Mouse (Mus musculus) liver, postnatal 0 days (tissue): ENCODE data around the gene Cryzl1. TPM values are rescaled to one million over a fixed set of nuclear protein-coding genes. Genes with fewer than 3 reads are reported as not detected.

Source experiments
- ATAC-seq: fragments of 200-750 bp; cut with Nextera tagmentation; 2 replicates; pipeline ENCODE4 v1.8.0; 2017; ENCODE audit warnings: mild to moderate bottlenecking, moderate library complexity
- DNase-seq: peaks from one replicate; pipeline ENCODE4 v3.0.0-alpha.2; 2016
- H3K27ac ChIP-seq: fragments of 300-500 bp; sonication (generic); 2 replicates; pipeline ENCODE4 v1.5.1; 2014; ENCODE audit warnings: antibody characterized with exemption, moderate library complexity, mild to moderate bottlenecking, low read depth
- H3K27me3 ChIP-seq: fragments of 300-500 bp; sonication (generic); 2 replicates; pipeline ENCODE4 v1.6.1; 2014; ENCODE audit warnings: low read length, control low read depth, mixed read lengths; ENCODE audit not compliant: insufficient read depth
- H3K36me3 ChIP-seq: fragments of 300-500 bp; sonication (generic); replicated peaks from 2 replicates; pipeline ENCODE4 v1.6.1; 2014; ENCODE audit warnings: mild to moderate bottlenecking, control low read depth, low read length, moderate library complexity, mixed read lengths; ENCODE audit not compliant: insufficient read depth
- H3K4me1 ChIP-seq: fragments of 300-500 bp; sonication (generic); 2 replicates; pipeline ENCODE4 v1.6.1; 2014; ENCODE audit warnings: antibody characterized with exemption, mild to moderate bottlenecking, control low read depth; ENCODE audit not compliant: insufficient read depth
- H3K4me2 ChIP-seq: fragments of 300-500 bp; sonication (generic); 2 replicates; pipeline ENCODE4 v1.6.1; 2014; ENCODE audit warnings: low read depth, mild to moderate bottlenecking, low read length, moderate library complexity, mixed read lengths
- H3K4me3 ChIP-seq: fragments of 300-500 bp; sonication (generic); 2 replicates; pipeline ENCODE4 v1.5.1; 2014; ENCODE audit warnings: low read depth, low read length
- H3K9ac ChIP-seq: fragments of 300-500 bp; sonication (generic); replicated peaks from 2 replicates; pipeline ENCODE4 v1.6.1; 2014; ENCODE audit warnings: mild to moderate bottlenecking, moderate library complexity
- H3K9me3 ChIP-seq: fragments of 300-500 bp; sonication (generic); 2 replicates; pipeline ENCODE4 v1.6.1; 2016; ENCODE audit warnings: mild to moderate bottlenecking, control low read depth, low read length, mixed read lengths
- CTCF ChIP-seq: sonication (generic); IDR thresholded peaks from 2 replicates; pipeline ENCODE4 v1.5.1; 2016; ENCODE audit warnings: antibody characterized with exemption, low read depth
- EP300 ChIP-seq: IDR thresholded peaks from 2 replicates; pipeline ENCODE4 v1.6.1; 2016; ENCODE audit warnings: antibody characterized with exemption, low read depth, mild to moderate bottlenecking
- WGBS: fragments of 180-500 bp; shearing (Covaris S2); extraction: QIAGEN DNeasy Blood & Tissue Kit; methylation state at CpG from one replicate; pipeline ENCODE4 v1.1.7; 2014; ENCODE audit not compliant: insufficient replicate concordance; 5-methylcytosine and 5-hydroxymethylcytosine counted together
- polyA plus RNA-seq: library from polyadenylated mRNA; unstranded; fragments of >200 nt; fragmentation: Nextera tagmentation; extraction: Ambion mirVana; gene quantifications from 2 replicates; pipeline ENCODE4 v1.2.1, GENCODE M21; 2015

Gene Cryzl1
- polyA plus RNA-seq, 1 experiment from 2014 or later = 27.4 TPM

DNA sequence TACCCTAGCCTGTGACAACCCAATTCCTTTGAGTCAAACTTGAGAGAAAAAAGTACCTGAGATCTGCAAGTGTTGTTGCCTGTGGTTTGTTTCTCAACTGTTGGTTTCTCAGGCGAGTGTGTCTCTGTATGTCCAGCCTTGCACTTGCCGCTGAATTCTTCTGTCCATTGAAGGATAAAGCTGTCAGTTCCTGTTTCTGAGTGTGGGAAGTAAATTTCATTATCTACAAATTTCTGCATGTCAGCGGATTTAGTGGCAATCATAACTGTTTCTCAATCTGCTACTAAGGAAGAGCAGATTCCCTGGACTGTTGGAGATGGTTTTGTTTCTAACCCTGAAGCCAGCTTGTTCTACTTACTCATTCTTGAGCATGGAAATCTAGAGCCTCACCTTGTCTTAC lies 33.0 kb upstream of the Cryzl1 start:
- H3K9me3 ChIP-seq = no peaks in the 10 kb centered on the region
- H3K27ac ChIP-seq = no peak overlapping the region
- ATAC-seq = no peak
- DNase-seq = no peak
- no peak for TF ChIP-seq EP300
- TF ChIP-seq CTCF = no peak
- no peaks in the 10 kb centered on the region for H3K27me3 ChIP-seq
- H3K36me3 ChIP-seq = no peaks in the 10 kb centered on the region
- H3K9ac ChIP-seq = no peak overlapping the region
- no peak overlapping the region for H3K4me2 ChIP-seq
- 37% methylated on average over 3 of the region's 3 CpGs for WGBS
- peaks cover 11% of the 10 kb centered on the region for H3K4me1 ChIP-seq
- H3K4me3 ChIP-seq = no peak overlapping the region

DNA sequence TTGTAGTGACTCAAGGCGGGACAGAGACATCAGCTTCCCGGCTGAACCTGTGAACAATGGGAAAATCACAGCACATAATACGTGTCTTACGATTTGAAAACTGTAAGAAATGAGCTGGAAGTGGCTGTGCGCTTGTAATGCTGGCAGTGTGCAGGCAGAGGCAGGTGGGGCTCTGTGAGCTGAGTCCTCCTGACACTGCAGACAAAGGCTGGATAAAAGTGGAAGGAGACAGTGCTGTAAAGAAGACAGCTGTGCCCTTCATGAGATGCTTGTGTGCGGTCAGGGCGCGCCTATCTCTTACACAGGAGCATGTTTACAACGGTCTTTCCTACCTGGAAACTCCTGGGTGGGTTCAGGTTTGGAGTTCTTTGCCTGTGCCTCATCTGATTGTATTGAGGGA lies 32.4 kb upstream of the Cryzl1 start:
- WGBS = 81% methylated on average over 9 of the region's 9 CpGs
- H3K27ac ChIP-seq = 0 out of 2 replicates have a peak overlapping the region, but pooled peaks have one; percentile 22
- DNase-seq = no peak
- peaks cover 11% of the 10 kb centered on the region for H3K4me1 ChIP-seq
- TF ChIP-seq EP300 (no peak), CTCF (no peak)
- H3K27me3 ChIP-seq = no peaks in the 10 kb centered on the region
- no peaks in the 10 kb centered on the region for H3K36me3 ChIP-seq
- no peaks in the 10 kb centered on the region for H3K9me3 ChIP-seq
- no peak overlapping the region for H3K4me2 ChIP-seq
- no peak overlapping the region for H3K4me3 ChIP-seq
- no peak for ATAC-seq
- no peak overlapping the region for H3K9ac ChIP-seq

DNA sequence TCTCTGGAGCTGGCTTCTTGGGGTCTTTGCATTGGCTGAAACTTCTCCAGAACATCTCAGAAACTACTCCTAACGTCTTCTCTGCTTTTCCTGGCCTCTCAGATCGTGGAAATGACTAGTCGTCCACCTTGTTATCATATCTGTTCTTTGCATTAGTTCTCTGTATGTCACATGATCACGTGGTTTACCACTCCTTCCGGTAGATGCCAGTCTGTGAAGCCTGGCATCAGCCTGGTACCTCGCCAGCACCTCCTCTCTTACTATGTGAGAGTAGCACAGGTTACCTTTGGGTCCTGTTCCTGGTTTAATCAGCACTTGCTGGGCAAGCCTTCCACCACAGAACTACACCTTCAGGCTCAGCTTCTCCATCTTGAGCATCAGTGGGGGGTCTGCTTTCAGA lies 26.2 kb upstream of the Cryzl1 start:
- no peak overlapping the region for H3K27ac ChIP-seq
- H3K4me2 ChIP-seq = no peak overlapping the region
- H3K9ac ChIP-seq = no peak overlapping the region
- H3K9me3 ChIP-seq = no peaks in the 10 kb centered on the region
- peaks cover 5% of the 10 kb centered on the region for H3K4me1 ChIP-seq
- H3K27me3 ChIP-seq = no peaks in the 10 kb centered on the region
- no peak for ATAC-seq
- no peaks in the 10 kb centered on the region for H3K36me3 ChIP-seq
- no peak overlapping the region for H3K4me3 ChIP-seq
- TF ChIP-seq CTCF (no peak), EP300 (no peak)
- DNase-seq = no peak
- 35% methylated on average over 6 of the region's 6 CpGs for WGBS

DNA sequence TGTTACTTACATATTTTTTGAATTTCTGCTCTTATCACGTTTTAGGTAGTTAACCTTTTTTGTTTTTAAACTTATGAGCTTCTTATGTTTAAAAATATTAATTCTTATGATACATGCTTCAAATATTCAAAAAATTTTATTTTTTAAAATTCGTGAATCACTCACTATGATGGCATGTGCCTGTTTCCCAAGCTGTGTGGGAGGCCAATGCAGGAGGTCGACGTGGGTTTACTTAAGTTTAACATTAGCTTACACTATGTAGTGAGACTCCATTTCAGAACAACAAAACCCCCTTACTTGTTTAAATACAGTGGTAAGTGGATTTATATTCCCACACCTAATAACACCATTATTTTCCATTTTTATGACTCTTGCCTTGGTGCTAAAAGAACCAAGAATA lies 24.8 kb upstream of the Cryzl1 start:
- Histone ChIP-seq H3K36me3 (no peaks in the 10 kb centered on the region), H3K27ac (no peak overlapping the region), H3K4me1 (peaks cover 5% of the 10 kb centered on the region), H3K9ac (no peak overlapping the region), H3K4me2 (no peak overlapping the region), H3K27me3 (no peaks in the 10 kb centered on the region), H3K4me3 (no peak overlapping the region), H3K9me3 (no peaks in the 10 kb centered on the region)
- DNase-seq (no peak), ATAC-seq (no peak)
- WGBS = 67% methylated on average over 4 of the region's 4 CpGs
- no peak for TF ChIP-seq EP300
- no peak for TF ChIP-seq CTCF

DNA sequence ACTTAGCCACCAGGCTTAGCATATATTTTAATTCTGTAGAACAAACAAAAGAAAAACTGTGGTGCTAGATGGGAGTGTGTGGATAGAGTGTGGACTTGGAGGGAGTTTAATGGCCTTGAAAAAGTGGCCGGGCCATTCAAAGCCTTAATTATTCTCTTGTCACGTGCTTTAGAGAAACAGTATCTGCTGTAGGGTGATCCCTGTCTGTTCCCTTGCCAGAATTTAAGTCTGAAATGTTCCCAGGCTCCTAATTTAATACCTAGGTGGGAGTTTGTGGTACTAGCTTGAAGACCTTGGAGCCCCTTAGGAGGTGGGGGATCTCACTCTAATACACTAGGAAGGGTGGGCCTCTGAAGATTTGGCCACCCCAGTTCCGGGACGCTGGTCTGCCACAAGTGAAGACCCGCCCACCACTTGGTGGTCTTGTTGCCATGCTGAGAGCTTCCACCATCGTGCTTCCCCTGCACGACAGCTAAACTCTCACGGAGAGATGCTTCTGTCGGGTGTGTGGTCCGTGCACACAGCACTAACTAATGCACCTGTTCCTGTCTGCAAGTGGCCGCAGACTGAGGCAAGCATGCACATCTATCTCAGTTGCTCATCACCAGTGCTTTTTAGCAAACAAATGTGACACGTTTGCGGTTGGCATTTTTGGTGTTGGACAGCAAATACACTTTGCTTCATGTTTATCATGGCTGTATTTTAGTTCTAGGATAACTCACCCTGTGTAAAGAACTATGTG lies 23.0 kb upstream of the Cryzl1 start:
- H3K4me2 ChIP-seq = no peak overlapping the region
- DNase-seq (no peak), ATAC-seq (no peak)
- WGBS = 83% methylated on average over 13 of the region's 13 CpGs
- H3K4me3 ChIP-seq = no peak overlapping the region
- H3K27me3 ChIP-seq = no peaks in the 10 kb centered on the region
- H3K4me1 ChIP-seq = peaks cover 5% of the 10 kb centered on the region
- no peak overlapping the region for H3K9ac ChIP-seq
- H3K36me3 ChIP-seq = no peaks in the 10 kb centered on the region
- no peak for TF ChIP-seq EP300
- TF ChIP-seq CTCF = no peak
- H3K9me3 ChIP-seq = no peaks in the 10 kb centered on the region
- H3K27ac ChIP-seq = no peak overlapping the region

GRCm38 (mm10) chr16:91747567-91747966 lies 18.8 kb upstream of the Cryzl1 start:
- ATAC-seq (peak; percentile 93), DNase-seq (peak; percentile 37)
- 66% methylated on average over 6 of the region's 6 CpGs for WGBS
- Histone ChIP-seq H3K36me3 (no peaks in the 10 kb centered on the region), H3K4me1 (peaks cover 3% of the 10 kb centered on the region; the same call in 1 of the 2 replicates), H3K4me3 (no peak overlapping the region), H3K9me3 (no peaks in the 10 kb centered on the region), H3K9ac (no peak overlapping the region), H3K4me2 (no peak overlapping the region), H3K27me3 (no peaks in the 10 kb centered on the region), H3K27ac (peak overlapping the region; percentile 55)
- TF ChIP-seq CTCF (no peak), EP300 (0 out of 2 replicates have a peak, but pooled peaks have one; percentile 8)
